Mouse (Mus musculus) embryo, embryonic 11.5 days (tissue): ENCODE measurements around the gene Anxa1.

ENCODE experiments used
- DNase-seq: peaks from one replicate; pipeline ENCODE4 v3.0.0-alpha.2; 2012; ENCODE audit warnings: low read depth, low spot score

Anxa1 gene

GRCm38 (mm10) chr19:20381207-20381752 lies 9.5 kb downstream of the Anxa1 start:
- no peak for DNase-seq

GRCm38 (mm10) chr19:20370175-20370574 lies 20.6 kb downstream of the Anxa1 start:
- no peak for DNase-seq

GRCm38 (mm10) chr19:20366571-20366970 lies 24.2 kb downstream of the Anxa1 start:
- no peak for DNase-seq

- no peak for DNase-seq
Measured at GRCm38 (mm10) chr19:20366010-20366409, 24.7 kb downstream of the Anxa1 start.

GRCm38 (mm10) chr19:20365364-20365763 lies 25.4 kb downstream of the Anxa1 start:
- no peak for DNase-seq

GRCm38 (mm10) chr19:20364931-20365330 lies 25.8 kb downstream of the Anxa1 start:
- DNase-seq = no peak

- DNase-seq = peak; percentile 5
Measured at GRCm38 (mm10) chr19:20363221-20363620, 27.5 kb downstream of the Anxa1 start.

GRCm38 (mm10) chr19:20361917-20362577 lies 28.7 kb downstream of the Anxa1 start:
- DNase-seq = peak; percentile 22

- DNase-seq = no peak
Measured at GRCm38 (mm10) chr19:20358679-20359078, 32.1 kb downstream of the Anxa1 start.

- DNase-seq = peak; percentile 72
Measured at GRCm38 (mm10) chr19:20345317-20345917, 45.3 kb downstream of the Anxa1 start.

GRCm38 (mm10) chr19:20344511-20345316 lies 46.0 kb downstream of the Anxa1 start:
- DNase-seq = peak; percentile 52

GRCm38 (mm10) chr19:20344052-20344451 lies 46.7 kb downstream of the Anxa1 start:
- DNase-seq = no peak
